Mouse (Mus musculus) adrenal gland, postnatal 36 days (tissue): ENCODE results near the gene Katnb1. TPM values are rescaled to one million over a fixed set of nuclear protein-coding genes. Genes with fewer than 3 reads are reported as not detected.
A peak's percentile ranks its signal among the peaks of the same experiment; 100 is the strongest.

Source experiments
- DNase-seq, 2 experiments: peaks; one replicate each; pipeline ENCODE4 v3.0.0; 2021; ENCODE audit warnings: mixed read lengths in 1 of 2
- total RNA-seq, 2 experiments: library from RNA; stranded (reverse); gene quantifications; 2 replicates each; pipeline ENCODE4 v1.2.3; 2021

Katnb1 gene
- total RNA-seq, 2 experiments from 2014 or later: 10.6 to 11.2 TPM

DNA sequence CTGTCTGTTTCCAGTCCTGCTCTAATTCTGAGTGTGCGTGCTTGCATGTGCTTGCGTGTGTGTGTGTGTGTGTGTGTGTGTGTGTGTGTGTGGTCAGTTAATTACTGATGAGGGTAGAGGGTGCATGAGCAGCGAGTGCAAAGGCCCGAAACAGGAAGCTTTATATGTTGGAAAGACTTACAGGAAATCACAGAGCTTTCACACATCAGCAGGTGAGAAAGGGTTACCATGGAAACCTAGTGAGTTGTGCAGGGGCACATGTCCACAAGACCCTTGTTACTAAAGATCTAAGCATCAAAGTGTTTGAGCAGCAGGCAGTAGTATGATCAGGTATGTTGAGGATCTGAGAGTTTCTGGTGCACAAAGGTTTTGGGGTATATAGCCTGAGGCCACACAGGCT, 3.3 kb downstream of the Katnb1 start:
- DNase-seq: no peak

GRCm38 (mm10) chr8:95084744-95085431, 3.9 kb downstream of the Katnb1 start:
- no peak for DNase-seq

DNA sequence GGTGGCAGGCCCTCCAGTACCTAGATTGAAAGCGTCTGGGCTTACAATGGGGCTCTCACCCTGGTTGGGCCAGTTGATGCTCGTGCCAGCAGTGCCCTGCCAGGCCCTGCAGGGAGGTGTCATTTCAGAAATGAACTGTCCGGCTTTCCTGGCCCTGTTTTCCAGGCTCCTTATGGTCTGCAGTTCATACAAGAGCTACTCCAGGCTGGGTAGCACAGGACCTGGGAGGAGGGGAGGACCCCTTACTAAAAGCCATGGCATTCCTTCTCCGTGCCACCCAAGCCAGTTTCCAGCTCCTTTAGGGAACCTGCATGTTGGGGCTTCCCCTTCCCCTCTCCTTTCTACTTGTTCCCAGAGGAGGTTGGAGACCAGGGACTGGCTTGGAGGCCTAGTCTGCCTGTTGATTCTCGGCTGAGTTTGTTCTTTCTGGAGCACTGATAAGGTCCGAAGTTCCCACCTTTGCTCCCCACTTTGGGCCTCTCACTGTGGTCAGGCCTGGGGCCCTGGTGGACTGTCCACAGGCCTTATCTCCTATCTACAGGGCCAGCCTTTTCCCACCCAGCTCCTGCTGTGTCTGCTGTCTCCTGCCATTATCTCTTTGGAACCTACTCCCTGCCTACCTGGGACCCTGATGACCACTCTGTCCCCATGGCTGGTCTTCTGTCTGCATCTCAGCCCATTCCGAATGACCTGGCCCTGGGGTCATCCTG, 4.6 kb downstream of the Katnb1 start:
- no peak for DNase-seq

GRCm38 (mm10) chr8:95093574-95093973, 12.6 kb downstream of the Katnb1 start:
- no peak for DNase-seq

DNA sequence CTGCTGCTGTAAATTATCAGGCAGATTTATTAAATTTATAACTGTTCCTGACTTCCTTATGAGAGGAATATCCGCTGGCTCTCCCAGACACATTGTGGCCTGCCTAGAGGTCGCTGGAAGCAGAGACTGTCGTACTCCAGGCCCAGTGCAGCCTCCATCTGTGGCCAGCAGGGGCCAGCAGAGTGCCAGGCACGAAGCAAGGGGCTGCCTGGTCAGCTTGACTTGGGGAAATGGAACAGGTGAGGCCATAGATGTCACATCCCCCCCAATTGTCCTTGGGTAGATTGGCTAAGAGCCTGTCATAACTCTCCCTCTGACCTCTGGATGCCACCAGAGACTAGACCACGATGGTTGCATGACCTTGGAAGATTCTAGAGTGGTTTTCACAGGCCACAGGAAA, 18.0 kb downstream of the Katnb1 start:
- peak; percentile 85 to 88 for DNase-seq

- DNase-seq: no peak
Measured at GRCm38 (mm10) chr8:95101972-95102371, 21.0 kb downstream of the Katnb1 start.

DNA sequence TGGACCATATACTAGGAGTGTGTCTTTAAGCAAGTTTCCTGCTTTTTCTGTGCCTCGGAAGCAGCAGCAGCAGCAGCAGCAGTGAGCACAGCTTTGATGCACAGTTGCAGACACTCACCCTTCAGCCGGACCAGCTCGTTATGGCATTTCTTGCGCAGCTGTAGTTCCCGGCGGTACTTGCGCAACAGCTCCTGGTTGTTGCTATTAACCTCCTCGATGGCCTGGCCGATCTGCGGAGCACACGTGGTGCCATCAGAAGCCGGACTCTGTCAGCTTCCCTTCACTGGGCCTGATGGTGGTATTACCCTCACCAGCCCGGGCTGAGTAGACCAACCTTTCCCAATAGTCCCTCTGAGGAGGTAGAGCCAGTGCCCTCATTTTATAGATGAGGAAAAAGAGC, 26.3 kb downstream of the Katnb1 start:
- DNase-seq: no peak

DNA sequence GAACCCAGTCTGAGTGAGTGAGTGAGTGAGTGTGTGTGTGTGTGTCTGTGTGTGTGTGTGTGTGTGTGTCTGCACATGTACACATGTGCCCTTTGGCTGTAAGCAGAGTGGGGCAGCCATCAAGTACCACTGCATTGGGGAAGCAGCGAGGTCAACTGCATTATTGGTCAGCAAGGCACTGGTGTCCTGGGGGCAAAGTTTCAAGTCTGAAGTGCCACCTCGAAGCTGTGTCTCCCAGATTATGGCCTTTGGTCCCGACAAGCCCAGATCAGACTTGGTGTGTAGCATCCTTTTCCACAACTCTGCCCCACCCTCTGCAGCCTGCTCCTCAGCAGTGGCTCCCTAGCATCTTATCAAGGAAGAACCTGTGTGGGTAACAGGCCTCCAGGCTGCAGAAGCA, 31.6 kb downstream of the Katnb1 start:
- DNase-seq: no peak

GRCm38 (mm10) chr8:95113108-95113507, 32.1 kb downstream of the Katnb1 start:
- peak; percentile 49 to 66 for DNase-seq

GRCm38 (mm10) chr8:95113750-95114149, 32.8 kb downstream of the Katnb1 start:
- DNase-seq: peak in 1 of 2 experiments; percentile 37

GRCm38 (mm10) chr8:95123455-95123854, 42.5 kb downstream of the Katnb1 start:
- no peak for DNase-seq

- no peak for DNase-seq
Measured at GRCm38 (mm10) chr8:95126497-95126896, 45.5 kb downstream of the Katnb1 start.

DNA sequence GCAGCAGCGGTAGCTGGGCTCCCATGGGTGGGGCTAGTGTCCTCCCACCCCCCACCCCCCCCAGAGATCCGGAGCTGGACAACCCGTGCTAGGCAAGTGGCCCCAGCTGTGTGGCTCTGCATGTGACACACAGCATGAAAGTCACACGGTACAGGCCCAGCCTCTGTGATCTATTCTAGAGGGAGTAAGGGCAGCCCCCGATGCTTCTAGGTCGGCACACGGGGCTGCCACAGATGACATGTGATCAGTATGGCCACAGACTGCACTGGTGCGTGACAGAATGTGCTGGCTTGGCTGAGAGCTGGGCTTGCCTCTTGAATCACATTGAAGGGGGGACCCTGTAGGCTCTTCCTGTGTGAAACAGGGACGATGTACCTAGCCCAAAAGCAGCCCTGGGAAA, 46.7 kb downstream of the Katnb1 start:
- no peak for DNase-seq

DNA sequence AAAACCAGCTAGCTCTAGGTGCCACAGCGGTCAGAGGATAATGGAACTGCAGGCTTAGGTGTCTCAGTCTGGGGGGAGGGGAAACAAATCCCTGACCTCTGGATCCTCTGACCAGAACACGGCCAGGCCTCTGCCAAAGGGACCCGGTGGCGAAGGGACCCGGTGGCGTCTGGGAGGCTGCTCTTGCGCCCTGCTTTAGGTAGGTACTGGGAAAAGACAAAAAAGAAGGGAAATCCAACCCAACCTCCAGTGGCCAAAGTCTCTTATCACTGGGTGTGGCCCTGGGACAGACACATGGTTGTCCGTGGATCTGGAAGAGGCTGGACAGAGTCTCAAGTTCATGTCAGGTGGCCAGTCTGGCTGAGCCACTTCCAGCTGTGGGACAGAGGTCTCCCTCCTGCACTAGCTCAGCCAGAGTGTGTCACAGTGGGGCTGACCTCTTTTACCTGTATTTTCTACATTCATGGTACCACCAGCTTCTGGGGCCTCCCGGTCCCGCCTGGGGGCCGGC, 47.8 kb downstream of the Katnb1 start:
- no peak for DNase-seq

DNA sequence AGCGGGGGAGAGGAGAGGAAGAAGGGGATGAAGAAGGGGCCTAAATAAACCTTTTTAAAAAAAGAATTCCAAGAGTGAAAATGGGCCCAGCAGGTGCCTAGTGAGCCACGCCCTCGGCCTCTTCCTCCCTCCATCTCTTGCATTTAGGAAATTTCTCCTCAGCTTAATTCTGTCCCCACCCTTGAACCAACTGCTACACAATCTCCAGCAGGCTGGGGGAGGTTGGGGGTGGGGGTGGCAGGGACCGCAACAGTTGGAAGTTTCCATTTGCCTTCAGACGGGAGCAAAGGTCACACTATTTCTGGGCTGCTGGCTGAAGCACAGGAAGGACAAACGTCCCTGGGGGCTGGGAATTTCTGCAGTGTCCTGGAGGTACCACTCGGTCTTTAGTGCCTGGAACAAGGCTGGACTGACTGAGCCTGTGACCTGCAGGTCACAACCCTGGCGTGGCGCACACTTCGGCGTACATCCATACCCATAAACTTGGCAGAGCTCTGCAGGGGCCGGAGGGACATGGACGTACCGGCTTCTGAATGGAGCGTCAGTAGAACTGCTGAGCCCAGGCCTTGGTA, 50.1 kb downstream of the Katnb1 start:
- DNase-seq: peak; percentile 60 to 76

DNA sequence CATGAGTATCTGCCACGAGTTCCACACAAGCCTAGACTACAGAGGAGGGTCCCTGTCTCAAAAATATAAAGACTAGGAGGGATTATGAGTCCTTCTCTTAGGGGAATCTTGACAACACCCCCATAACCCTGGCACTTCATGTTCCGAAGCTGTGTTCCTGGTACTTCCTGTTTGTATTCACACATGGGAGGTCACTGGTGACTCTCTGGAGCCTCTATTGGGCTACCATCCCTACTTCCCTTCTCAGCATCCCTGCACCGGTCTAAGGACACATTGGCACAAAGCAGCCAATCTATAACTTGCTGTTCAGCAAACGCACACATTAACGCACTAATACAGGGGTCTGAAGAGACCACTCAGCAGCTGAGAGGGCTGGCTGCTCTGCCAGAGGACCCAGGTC, 51.0 kb downstream of the Katnb1 start:
- DNase-seq: no peak

DNA sequence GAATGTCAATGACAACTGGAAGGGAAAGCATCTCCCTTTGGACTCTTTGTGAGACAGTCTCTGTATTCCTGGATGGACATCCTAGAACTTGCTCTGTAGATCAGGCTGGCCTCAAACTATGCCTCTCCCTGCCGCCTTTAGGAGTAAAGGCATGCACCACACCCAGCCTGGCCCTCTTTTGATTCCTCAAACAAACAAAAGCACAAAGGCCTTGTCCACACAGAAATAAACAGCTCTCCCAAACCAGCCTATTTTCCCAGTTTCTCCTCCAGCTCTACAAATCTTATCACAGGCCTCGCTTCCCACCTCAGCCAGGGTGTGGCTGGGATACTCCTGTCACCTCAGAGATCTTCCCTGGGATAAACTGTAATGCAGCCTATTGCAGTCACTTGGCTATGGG, 53.2 kb downstream of the Katnb1 start:
- DNase-seq: no peak

GRCm38 (mm10) chr8:95135242-95135641, 54.3 kb downstream of the Katnb1 start:
- no peak for DNase-seq

DNA sequence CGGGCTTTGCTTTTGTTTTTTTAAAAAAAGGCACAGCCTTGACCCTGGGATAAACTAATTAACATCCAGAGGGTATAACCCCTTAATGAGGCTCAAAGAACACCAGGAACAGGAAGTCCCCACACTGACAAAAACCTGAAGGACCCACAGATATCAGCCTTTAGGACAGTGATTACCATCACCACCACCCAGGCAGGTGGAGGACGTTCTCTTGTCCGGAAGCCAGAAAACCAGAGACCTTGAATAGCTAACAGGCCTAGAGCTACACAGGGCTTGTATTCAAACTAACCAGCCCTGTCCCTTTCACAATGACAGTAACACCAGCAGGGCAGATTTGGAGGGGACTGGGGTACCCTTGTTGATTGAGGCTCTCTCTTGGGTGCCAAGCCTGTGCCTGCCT, 55.2 kb downstream of the Katnb1 start:
- DNase-seq: peak; percentile 41 to 53

DNA sequence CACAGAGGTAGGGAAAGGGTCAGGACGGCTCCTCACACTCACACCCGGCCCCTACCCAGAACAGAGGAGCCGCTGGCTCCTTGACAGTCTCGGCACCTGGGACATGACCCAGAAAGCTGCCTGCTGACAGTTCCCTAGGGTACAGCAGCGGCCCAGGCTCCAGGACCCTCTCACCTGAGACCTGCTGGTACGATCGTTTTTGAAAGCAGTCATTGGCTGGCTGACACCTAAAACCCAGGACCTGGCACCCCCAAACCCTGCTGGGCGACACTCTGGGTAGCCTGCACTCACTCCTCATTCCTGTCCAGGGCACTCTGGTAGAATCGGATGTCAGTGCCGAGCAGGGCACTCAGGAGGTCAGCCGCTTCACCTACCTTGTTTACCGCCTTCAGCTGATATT, 56.2 kb downstream of the Katnb1 start:
- DNase-seq: no peak

DNA sequence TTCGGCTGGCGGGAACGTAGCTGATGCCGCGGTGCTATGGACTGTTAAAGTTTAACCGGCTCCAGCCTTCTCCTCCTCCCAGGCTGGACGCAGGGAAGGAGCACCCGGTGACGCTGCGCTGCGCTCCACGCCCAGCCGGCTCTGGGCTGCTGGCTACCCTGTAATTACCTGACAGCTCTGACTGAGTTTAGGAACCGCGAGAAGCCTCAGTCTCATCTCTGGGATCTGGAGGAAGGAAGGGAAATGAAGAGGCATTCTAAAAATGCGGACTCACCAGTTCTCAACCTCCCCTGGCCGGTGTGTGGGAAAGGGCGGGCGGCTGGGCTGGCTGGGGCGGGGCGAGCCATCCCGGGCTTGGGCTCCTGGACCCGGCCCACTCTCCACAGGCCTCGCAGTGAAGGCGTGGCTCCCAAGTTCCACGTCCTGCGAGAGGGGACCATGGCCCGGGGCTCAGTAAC, 56.7 kb downstream of the Katnb1 start:
- DNase-seq: peak; percentile 39 to 65

GRCm38 (mm10) chr8:95138341-95139050, 57.5 kb downstream of the Katnb1 start:
- DNase-seq: no peak

GRCm38 (mm10) chr8:95139051-95139365, 58.0 kb downstream of the Katnb1 start:
- DNase-seq: no peak
